In the genomic region with DNA sequence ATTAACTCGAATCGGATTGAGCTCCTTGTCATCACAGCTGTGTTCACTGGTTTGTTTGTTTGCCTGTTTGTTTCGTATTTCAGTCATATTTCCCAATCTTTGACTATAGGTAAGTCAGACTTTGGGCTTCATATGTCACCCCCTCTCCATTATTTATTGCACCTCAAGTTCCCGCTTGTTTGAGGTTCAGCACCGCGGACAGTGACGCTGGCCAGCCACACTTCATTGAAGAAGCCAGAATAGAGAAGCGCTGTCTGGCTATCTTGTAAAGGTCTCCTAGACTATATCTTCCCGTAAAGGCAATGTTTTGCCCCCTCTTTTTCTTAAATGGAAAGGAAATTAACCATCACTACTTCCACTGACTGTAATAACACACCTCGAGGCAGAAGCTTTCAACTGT, we compare ENCODE assay signal across 10 mouse cellular contexts.
DNase-seq lines count a peak whose midpoint lies in the region; ATAC-seq and TF ChIP-seq lines count a peak whose summit lies in the region.
"Had no signal": no experiment of that assay in that cellular context is flagged by ENCODE, and none has a peak within 500 bp of the region (broad histone marks: within the 10 kb centered on the region; RNA-seq: fewer than 3 reads in every experiment).

No protein-coding gene starts in this region.

- 26% methylated on average over 10 of the region's 10 CpGs for WGBS in intestine, embryonic 14.5 days
- 21% methylated on average over 10 of the region's 10 CpGs for WGBS in intestine, postnatal 0 days
- 29% methylated on average over 10 of the region's 10 CpGs for WGBS in hindbrain, embryonic 14.5 days
- 30% methylated on average over 10 of the region's 10 CpGs for WGBS in neural tube, embryonic 11.5 days

- H3K27ac ChIP-seq in intestine, embryonic 14.5 days (ENCODE audit: low read depth), result no peak overlapping the region
- no peak overlapping the region for H3K27ac ChIP-seq in intestine, postnatal 0 days (ENCODE audit: low read depth, low read length)
- H3K27ac ChIP-seq in hindbrain, embryonic 14.5 days, result no peak overlapping the region
- H3K27ac ChIP-seq in neural tube, embryonic 11.5 days (ENCODE audit: low read depth, low read length), result no peak overlapping the region

- H3K4me2 ChIP-seq in intestine, embryonic 14.5 days (ENCODE audit: low read length), result no peak overlapping the region
- no peak overlapping the region for H3K4me2 ChIP-seq in intestine, postnatal 0 days (replicated peaks; ENCODE audit: low read depth)
- peak overlapping the region; percentile 35 for H3K4me2 ChIP-seq in hindbrain, embryonic 14.5 days (replicated peaks)
- H3K4me2 ChIP-seq in neural tube, embryonic 11.5 days (ENCODE audit: low read depth), result no peak overlapping the region

- intact Hi-C loops in heart, postnatal 25 days (cut with DNase I), result no loop called here

- no peak overlapping the region for H3K4me3 ChIP-seq in intestine, embryonic 14.5 days (ENCODE audit: low read depth, low read length)
- H3K4me3 ChIP-seq in intestine, postnatal 0 days (ENCODE audit: low read depth, low read length), result no peak overlapping the region
- no peak overlapping the region for H3K4me3 ChIP-seq in hindbrain, embryonic 14.5 days (replicated peaks; ENCODE audit: low read length)
- no peak overlapping the region for H3K4me3 ChIP-seq in neural tube, embryonic 11.5 days (ENCODE audit: low read depth, low read length)
- H3K4me3 ChIP-seq: erythroblast, embryonic 14.5 days had no signal

- no peak overlapping the region for H3K9ac ChIP-seq in intestine, embryonic 14.5 days (ENCODE audit: low read length)
- H3K9ac ChIP-seq in intestine, postnatal 0 days (ENCODE audit: low read depth, low read length), result no peak overlapping the region
- H3K9ac ChIP-seq in hindbrain, embryonic 14.5 days, result no peak overlapping the region
- no peak overlapping the region for H3K9ac ChIP-seq in neural tube, embryonic 11.5 days (ENCODE audit: low read length)

- no peak for TF ChIP-seq CTCF in intestine, postnatal 0 days (IDR thresholded peaks at IDR 0.05; ENCODE audit: low read depth)

- H3K4me1 ChIP-seq in intestine, embryonic 14.5 days (replicated peaks; ENCODE audit: control insufficient read depth, insufficient read depth, low read length), result no peaks in the 10 kb centered on the region
- no peaks in the 10 kb centered on the region for H3K4me1 ChIP-seq in intestine, postnatal 0 days (replicated peaks; ENCODE audit: control insufficient read depth, insufficient read depth, low read length)
- peaks cover 6% of the 10 kb centered on the region for H3K4me1 ChIP-seq in hindbrain, embryonic 14.5 days (replicated peaks; ENCODE audit: control insufficient read depth, insufficient read depth, low read length)
- no peaks in the 10 kb centered on the region for H3K4me1 ChIP-seq in neural tube, embryonic 11.5 days (ENCODE audit: control insufficient read depth, insufficient read depth, low read length)

- H3K9me3 ChIP-seq in intestine, embryonic 14.5 days (ENCODE audit: control insufficient read depth, low read length), result no peaks in the 10 kb centered on the region
- no peaks in the 10 kb centered on the region for H3K9me3 ChIP-seq in intestine, postnatal 0 days (ENCODE audit: control insufficient read depth)
- H3K9me3 ChIP-seq in hindbrain, embryonic 14.5 days (ENCODE audit: control insufficient read depth, low read length), result no peaks in the 10 kb centered on the region
- no peaks in the 10 kb centered on the region for H3K9me3 ChIP-seq in neural tube, embryonic 11.5 days (ENCODE audit: control insufficient read depth, low read length)

- ATAC-seq in intestine, embryonic 14.5 days (replicated peaks; ENCODE audit: low FRiP score, low TSS enrichment, low read depth), result no peak
- no peak for ATAC-seq in intestine, postnatal 0 days
- no peak for ATAC-seq in hindbrain, embryonic 14.5 days (ENCODE audit: low FRiP score)
- no peak for ATAC-seq in neural tube, embryonic 11.5 days (ENCODE audit: insufficient read depth, low FRiP score, low TSS enrichment)
- ATAC-seq: lung, postnatal 0 days had no signal

- DNase-seq in intestine, embryonic 14.5 days (ENCODE audit: low spot score), result peak; percentile 80
- DNase-seq in R1 (ENCODE audit: low read depth, low spot score), result peak; percentile 38
- DNase-seq in hindbrain, embryonic 14.5 days (ENCODE audit: low spot score), result peak; percentile 39
- peak; percentile 55 for DNase-seq in neural tube, embryonic 11.5 days (ENCODE audit: low spot score)
- DNase-seq in heart, postnatal 25 days (ENCODE audit: low spot score), result no peak
- no peak for DNase-seq in gastrocnemius, adult 18-20 months (ENCODE audit: low spot score)
- no peak for DNase-seq in right cerebral cortex, adult 2 months (ENCODE audit: low spot score in 2 of 2)

- H3K36me3 ChIP-seq in intestine, embryonic 14.5 days (ENCODE audit: control insufficient read depth, insufficient read depth, low read length), result no peaks in the 10 kb centered on the region
- H3K36me3 ChIP-seq in intestine, postnatal 0 days (ENCODE audit: control insufficient read depth, insufficient read depth), result no peaks in the 10 kb centered on the region
- no peaks in the 10 kb centered on the region for H3K36me3 ChIP-seq in hindbrain, embryonic 14.5 days (replicated peaks; ENCODE audit: control insufficient read depth, insufficient read depth)
- no peaks in the 10 kb centered on the region for H3K36me3 ChIP-seq in neural tube, embryonic 11.5 days (ENCODE audit: control insufficient read depth, insufficient read depth, low read length)

- peaks cover 35% of the 10 kb centered on the region for H3K27me3 ChIP-seq in intestine, embryonic 14.5 days (replicated peaks; ENCODE audit: control insufficient read depth, insufficient read depth, low read length)
- H3K27me3 ChIP-seq in intestine, postnatal 0 days (replicated peaks; ENCODE audit: control insufficient read depth, insufficient read depth, low read length), result peaks cover 17% of the 10 kb centered on the region
- H3K27me3 ChIP-seq in hindbrain, embryonic 14.5 days (ENCODE audit: control insufficient read depth, insufficient read depth, low read length), result peaks cover 7% of the 10 kb centered on the region; the same call in 1 of the 2 replicates
- H3K27me3 ChIP-seq in neural tube, embryonic 11.5 days (ENCODE audit: control insufficient read depth, insufficient read depth, low read length), result peaks cover 7% of the 10 kb centered on the region; the same call in 1 of the 2 replicates

Comparison
In these comparisons a context has a peak if more than half of its experiments do, and no peak if none do; other contexts are left out.
1. DNase-seq: peak in intestine, embryonic 14.5 days (single experiment), R1 (single experiment), hindbrain, embryonic 14.5 days (single experiment) and neural tube, embryonic 11.5 days (single experiment); none in heart, postnatal 25 days (single experiment), gastrocnemius, adult 18-20 months (single experiment) and right cerebral cortex, adult 2 months (0 of 2).